Mouse (Mus musculus) ZHBTc4 (cell line): ENCODE measurements around the gene Slc29a1.

Experiments
- DNase-seq: peaks from one replicate; pipeline ENCODE4 v3.0.0-alpha.2; 2011; ENCODE audit warnings: low read depth, low spot score

The Slc29a1 gene

GRCm38 (mm10) chr17:45612008-45612407 lies 12.6 kb upstream of the Slc29a1 start:
- no peak for DNase-seq

GRCm38 (mm10) chr17:45610144-45610866 lies 10.9 kb upstream of the Slc29a1 start:
- peak; percentile 87 for DNase-seq

DNA sequence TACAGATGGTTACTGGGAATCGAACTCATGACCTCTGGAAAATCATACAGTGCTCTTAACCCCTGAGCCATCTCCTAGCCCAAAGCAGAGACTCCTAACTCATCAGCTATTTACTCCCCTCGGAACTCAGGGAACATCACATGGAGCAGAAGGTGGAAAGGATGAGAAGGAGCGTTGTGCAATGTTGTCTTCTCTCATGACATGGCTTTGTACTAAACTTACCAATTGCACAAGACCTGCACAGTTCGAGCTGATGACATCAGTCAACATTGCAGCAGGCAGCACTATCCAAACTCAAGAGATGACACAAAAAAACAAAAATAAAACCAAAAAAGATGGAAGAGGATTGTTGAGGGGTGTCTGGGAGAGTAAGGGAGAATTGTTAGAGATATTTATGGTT lies 9.0 kb upstream of the Slc29a1 start:
- DNase-seq, result no peak

DNA sequence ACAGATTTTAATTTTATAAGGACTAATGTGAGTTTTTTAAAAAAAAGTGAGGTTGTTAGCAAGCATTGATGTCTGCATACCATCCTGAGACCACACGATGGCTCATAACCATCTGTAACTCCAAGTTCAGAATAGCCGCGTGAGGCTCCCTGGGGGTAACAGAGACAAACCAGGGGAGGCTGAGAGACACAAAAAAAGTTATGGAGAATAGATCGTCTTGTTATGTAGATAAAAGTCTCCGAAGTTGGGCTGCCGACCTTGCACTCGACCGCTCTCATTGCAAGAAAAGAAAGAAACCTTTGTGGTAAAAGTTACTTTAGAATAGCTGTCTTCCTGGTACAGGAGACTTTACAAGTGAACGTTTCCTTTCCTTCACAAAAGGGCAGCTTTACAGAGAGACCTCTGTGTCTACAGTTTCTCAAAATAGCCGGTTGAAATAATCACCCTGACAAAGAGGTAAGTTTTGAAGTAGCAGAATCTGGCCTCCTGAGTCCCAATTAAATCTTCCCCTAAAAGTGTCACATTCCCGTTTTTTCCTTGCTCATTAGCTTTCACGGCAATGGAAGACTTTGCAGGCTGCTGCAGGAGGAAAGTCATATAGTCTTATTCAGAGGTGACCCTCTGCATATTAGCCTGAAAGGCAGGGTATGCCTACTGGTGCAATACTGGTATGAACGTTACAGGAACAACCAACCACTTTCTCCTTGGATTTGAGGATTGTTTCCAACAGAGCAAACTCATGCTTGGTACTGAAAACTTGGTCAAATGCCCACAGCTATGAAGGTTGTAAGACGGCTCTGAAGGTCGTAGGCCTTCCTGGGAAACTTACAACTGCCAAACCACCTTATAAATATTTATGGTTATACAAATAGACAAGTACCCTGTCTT lies 7.8 kb upstream of the Slc29a1 start:
- DNase-seq, result peak; percentile 90

GRCm38 (mm10) chr17:45602984-45603383 lies 3.6 kb upstream of the Slc29a1 start:
- DNase-seq, result no peak

DNA sequence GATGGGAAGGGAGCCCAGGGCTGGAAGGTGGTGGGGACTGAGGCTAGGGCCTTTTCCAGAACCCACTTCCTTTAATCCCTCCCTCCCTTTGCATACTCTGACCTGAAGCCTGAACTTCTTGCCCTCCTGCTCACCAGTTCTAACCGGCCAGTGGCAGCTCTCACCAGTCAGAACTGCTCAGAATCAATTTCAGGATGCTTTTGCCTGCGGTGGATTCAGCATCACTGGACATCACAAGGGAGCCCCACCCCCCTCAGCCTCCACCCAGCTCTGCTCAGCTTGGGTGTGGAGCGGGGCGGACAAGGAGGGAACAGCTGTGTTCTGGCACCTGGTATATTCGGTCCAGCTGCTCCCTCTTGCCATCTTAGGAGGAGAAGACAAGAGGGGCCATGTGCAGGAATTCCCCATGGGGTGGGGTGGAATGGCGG lies 2.5 kb upstream of the Slc29a1 start, which contains the start of gene Mymx:
Mymx (minus strand) TSS at position 226 of the 428 bp plus-strand sequence.
- peak; percentile 99 for DNase-seq

- no peak for DNase-seq
These were observed 1.9 kb upstream of the Slc29a1 start for GRCm38 (mm10) chr17:45601325-45601724.

- no peak for DNase-seq
These were observed 861 bp upstream of the Slc29a1 start for GRCm38 (mm10) chr17:45600267-45600666.

DNA sequence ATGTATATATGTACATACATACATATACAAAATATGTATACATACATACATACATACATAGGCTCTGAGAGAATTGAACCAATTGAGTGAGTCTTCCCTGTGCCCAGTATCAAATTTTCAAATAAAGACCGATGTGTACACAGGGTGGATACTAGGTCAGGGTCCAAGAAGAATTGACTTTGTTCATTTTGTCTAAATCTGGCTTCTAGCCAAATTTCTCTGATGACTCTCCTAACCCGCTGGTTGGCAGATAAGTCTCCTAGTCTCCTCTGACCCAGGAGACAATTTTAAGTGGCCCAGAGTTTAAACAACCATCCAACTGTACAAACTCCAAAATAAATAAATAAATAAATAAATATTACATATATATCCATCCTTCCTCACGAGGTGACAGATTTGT lies 515 bp downstream of the Slc29a1 start:
- DNase-seq, result no peak

GRCm38 (mm10) chr17:45598376-45598775 lies 1.0 kb downstream of the Slc29a1 start:
- no peak for DNase-seq

GRCm38 (mm10) chr17:45597787-45598186 lies 1.6 kb downstream of the Slc29a1 start:
- DNase-seq, result peak; percentile 58

GRCm38 (mm10) chr17:45596631-45597396 lies 2.6 kb downstream of the Slc29a1 start:
- peak; percentile 71 for DNase-seq

DNA sequence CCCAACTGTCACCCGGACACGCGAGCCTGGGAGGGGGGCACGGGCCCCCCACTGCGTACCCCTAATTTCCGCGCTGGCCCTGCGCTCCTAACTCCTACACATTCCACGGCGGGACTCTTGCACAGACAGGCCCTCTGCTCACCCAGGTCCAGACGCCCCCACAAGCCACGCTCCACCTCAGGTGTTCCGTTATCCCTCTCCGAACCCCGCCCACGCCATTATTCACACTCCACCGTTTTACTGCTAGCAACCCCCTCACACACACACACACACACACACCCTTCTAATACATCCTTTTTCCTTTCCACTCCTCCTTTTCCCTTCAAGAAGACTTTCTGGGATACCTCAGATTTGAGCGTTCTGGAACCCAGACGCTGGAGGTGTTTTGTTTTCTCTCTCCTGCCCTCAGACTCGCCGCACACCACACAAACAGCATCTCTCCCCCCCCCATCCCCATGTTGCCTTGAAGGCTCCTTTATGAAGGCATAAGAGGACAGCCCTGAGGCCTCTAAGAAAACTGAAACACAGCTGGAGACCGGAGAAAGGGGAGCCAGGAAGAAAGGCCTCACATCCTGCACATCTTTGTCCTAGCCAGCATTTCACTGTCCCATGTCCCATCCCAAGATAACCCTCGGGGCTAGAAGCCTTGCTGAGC lies 3.5 kb downstream of the Slc29a1 start:
- DNase-seq, result peak; percentile 52

- peak; percentile 91 for DNase-seq
These were observed 4.3 kb downstream of the Slc29a1 start for GRCm38 (mm10) chr17:45594881-45595735.

DNA sequence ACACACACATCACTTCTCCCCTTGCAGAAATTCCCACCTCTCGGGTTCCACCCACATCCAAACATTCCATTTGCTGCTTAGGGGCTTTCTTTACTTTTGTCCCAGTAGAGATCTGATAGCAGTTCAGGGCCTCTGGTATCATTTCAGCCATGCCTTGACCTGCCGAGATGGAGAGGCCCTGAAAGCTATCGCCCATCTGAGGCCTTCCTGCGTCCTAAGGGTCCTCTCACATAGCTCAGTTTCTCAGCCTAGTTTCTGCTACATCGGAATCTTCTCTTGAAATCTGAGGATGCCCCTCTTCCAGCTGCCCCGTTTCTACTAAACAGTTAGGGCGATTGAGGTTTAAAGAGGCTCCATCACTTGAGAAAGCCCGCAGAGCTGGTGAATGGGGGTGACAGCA lies 5.2 kb downstream of the Slc29a1 start:
- no peak for DNase-seq

- peak; percentile 66 for DNase-seq
These were observed 5.9 kb downstream of the Slc29a1 start for GRCm38 (mm10) chr17:45593479-45593878.

DNA sequence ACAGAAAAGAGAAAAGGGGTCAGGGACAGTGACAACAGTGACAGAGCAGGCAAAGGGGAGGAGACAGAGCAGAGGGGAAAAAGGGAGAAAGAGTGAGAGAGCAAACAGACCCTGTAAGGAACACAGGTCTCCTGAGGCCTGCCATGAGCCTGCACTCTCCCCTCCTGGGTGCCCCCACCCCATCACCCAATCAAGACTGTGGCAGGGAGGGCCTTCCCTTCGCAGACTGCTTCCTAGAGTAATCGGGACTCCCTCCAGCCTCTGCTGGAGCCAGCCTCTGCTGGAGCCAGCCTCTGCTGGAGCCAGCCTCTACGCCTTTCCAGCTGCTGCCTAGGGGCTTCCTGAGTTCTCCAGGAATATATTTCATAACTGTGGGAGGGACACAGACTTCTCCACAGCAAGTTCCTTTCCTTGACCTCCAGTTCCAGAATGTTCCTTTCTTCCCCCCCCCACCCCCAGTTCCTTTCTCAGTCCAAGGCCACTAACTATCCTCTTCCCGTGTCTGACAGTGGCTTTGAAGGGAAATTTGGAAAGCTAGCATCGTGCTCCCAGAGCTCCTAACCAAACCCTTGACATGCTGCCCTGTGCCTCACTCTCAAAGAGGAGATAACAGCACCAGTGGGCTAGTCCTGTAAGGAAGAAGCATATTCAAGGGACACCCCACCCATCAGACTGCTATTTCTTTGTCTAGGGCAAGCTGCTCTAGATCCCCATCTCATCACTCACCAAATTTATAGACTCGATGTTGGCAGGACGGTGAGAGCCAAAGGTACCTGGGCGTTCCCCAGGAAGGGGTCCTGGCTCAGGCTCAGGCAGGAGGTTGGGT lies 6.6 kb downstream of the Slc29a1 start:
- DNase-seq, result no peak

DNA sequence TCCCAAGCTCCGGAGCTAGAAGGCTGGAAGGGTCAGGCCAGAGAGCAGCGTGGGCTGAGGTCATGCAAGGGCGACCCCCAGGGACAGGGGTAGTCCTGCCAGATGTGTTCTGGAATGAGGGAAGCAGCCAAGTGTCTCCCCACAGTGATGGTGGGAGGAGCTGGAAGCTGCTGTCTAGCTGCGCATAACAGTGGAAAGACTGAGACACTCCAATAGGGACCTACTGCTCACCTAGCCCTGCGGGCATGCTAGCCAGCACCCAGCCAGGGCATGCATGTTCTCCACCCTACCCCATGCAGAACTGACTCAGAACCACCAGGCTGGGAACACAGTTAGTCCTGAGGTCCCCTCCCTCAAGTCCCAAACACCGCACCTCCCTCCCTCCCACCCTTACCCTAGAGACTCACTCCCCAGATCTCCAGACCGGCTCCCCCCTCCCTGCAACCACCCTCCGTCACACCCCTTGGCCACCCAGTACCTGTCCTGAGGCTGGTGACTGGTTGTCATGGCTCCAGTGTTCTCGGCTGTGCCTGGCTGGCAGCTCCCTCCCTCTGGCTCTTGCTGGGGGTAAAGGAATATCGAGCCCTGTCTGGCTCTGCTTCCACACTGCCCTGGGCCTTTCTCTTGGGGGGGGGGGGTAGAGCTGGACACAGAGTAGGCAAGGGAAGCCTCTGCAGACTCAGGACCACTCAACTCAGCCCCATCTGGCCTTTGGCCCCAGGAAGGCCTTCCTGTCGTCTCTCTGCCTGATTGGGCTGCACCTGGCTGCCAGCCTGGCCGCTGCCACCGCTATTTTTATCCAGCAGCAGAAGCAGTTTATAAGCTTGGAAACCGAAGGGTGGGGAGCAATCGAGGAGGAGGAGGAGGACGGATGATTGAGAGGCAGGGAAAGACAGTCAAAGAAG lies 7.5 kb downstream of the Slc29a1 start:
- peak; percentile 78 for DNase-seq
